8 mouse cellular contexts compared by ENCODE assay signal in the genomic region with DNA sequence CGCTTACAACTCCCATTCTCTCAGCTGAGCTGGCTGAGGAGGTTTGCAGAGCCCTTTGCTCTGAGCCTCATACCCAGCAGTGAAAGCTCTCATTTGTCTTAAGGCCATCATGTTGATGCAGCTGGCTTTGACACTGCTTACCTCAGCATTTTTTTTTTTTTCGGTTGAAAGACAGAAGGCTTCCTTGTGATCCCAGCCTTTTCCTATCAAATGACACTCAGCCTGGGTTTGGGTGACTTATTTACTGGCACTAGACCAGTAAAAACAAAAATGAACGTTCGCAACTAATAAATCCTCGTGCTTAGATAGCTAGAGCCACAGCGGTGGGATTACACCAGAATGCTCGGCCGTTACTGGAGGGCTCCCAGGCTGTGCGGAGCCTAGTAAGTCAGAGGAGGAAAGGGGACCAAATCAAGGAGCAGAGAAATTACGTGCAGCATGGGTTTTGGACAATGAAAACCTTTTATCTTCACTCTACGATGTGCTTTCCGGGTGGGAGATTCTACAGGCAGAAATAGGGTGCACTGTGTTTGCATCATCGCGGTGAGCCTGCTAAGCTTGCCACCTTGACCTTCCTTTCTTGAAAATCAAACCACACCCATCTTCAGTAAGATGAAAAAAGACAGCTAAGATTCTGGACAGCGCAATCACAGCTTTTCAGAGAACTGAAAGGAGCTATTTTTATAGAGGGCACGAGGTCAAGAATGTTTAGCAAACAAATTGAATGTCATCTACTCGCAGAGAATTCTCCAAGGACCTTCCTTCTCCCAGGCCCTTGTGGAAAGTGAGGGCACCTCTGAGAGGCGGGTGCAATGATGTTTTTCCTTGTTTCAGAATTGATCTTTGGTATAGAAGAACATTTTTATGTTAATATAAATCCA.
DNase-seq lines count a peak whose midpoint lies in the region; ATAC-seq and TF ChIP-seq lines count a peak whose summit lies in the region.

No protein-coding gene starts in this region.

- H3K9ac ChIP-seq in liver, embryonic 11.5 days (ENCODE audit: low read depth, low read length), result no peak overlapping the region
- no peak overlapping the region for H3K9ac ChIP-seq in intestine, postnatal 0 days (ENCODE audit: low read depth, low read length)
- H3K9ac ChIP-seq in lung, embryonic 16.5 days (ENCODE audit: low read length), result no peak overlapping the region
- no peak overlapping the region for H3K9ac ChIP-seq in stomach, embryonic 16.5 days (ENCODE audit: low read length)

- no peaks in the 10 kb centered on the region for H3K36me3 ChIP-seq in liver, embryonic 11.5 days (ENCODE audit: control insufficient read depth, insufficient read depth, low read length)
- H3K36me3 ChIP-seq in intestine, postnatal 0 days (ENCODE audit: control insufficient read depth, insufficient read depth), result no peaks in the 10 kb centered on the region
- no peaks in the 10 kb centered on the region for H3K36me3 ChIP-seq in lung, embryonic 16.5 days (ENCODE audit: control insufficient read depth, insufficient read depth, low read length)
- no peaks in the 10 kb centered on the region for H3K36me3 ChIP-seq in stomach, embryonic 16.5 days (ENCODE audit: control insufficient read depth, insufficient read depth, low read length)
- H3K36me3 ChIP-seq in thymus, adult 2 months (ENCODE audit: control insufficient read depth, insufficient read depth, low read length), result no peaks in the 10 kb centered on the region

- H3K4me2 ChIP-seq in liver, embryonic 11.5 days, result no peak overlapping the region
- H3K4me2 ChIP-seq in intestine, postnatal 0 days (replicated peaks; ENCODE audit: low read depth), result peak overlapping the region; percentile 18; the same call in 1 of the 2 replicates
- H3K4me2 ChIP-seq in lung, embryonic 16.5 days (ENCODE audit: low read depth, low read length), result peak overlapping the region; percentile 24; the same call in 1 of the 2 replicates
- H3K4me2 ChIP-seq in stomach, embryonic 16.5 days (ENCODE audit: low read depth, low read length), result no peak overlapping the region; the same call in 1 of the 2 replicates

- ATAC-seq in liver, embryonic 11.5 days (replicated peaks; ENCODE audit: low FRiP score), result no peak
- no peak for ATAC-seq in intestine, postnatal 0 days
- peak; percentile 96 for ATAC-seq in lung, embryonic 16.5 days (ENCODE audit: low read depth)
- peak; percentile 74 for ATAC-seq in stomach, embryonic 16.5 days (ENCODE audit: insufficient read depth, low FRiP score)

- H3K27me3 ChIP-seq in liver, embryonic 11.5 days (replicated peaks; ENCODE audit: control insufficient read depth, insufficient read depth, low read length), result no peaks in the 10 kb centered on the region
- H3K27me3 ChIP-seq in intestine, postnatal 0 days (replicated peaks; ENCODE audit: control insufficient read depth, insufficient read depth, low read length), result no peaks in the 10 kb centered on the region
- H3K27me3 ChIP-seq in lung, embryonic 16.5 days (ENCODE audit: control insufficient read depth, insufficient read depth, low read depth, low read length), result no peaks in the 10 kb centered on the region
- H3K27me3 ChIP-seq in stomach, embryonic 16.5 days (ENCODE audit: control insufficient read depth, insufficient read depth, low read length), result no peaks in the 10 kb centered on the region
- H3K27me3 ChIP-seq in thymus, adult 2 months (ENCODE audit: control insufficient read depth, insufficient read depth, low read length), result no peaks in the 10 kb centered on the region

- H3K27ac ChIP-seq in liver, embryonic 11.5 days (ENCODE audit: low read depth, low read length), result peak overlapping the region; percentile 6; the same call in 1 of the 2 replicates
- H3K27ac ChIP-seq in intestine, postnatal 0 days (ENCODE audit: low read depth, low read length), result no peak overlapping the region
- H3K27ac ChIP-seq in lung, embryonic 16.5 days (ENCODE audit: low read length), result peak overlapping the region; percentile 93
- peak overlapping the region; percentile 72 for H3K27ac ChIP-seq in stomach, embryonic 16.5 days (ENCODE audit: low read length)
- no peak overlapping the region for H3K27ac ChIP-seq in thymus, adult 2 months (ENCODE audit: control insufficient read depth, insufficient read depth, low read length)

- 45% methylated on average over 18 of the region's 18 CpGs for WGBS in liver, embryonic 11.5 days
- WGBS in intestine, postnatal 0 days, result 25% methylated on average over 18 of the region's 18 CpGs
- WGBS in lung, embryonic 16.5 days, result 10% methylated on average over 18 of the region's 18 CpGs
- 18% methylated on average over 18 of the region's 18 CpGs for WGBS in stomach, embryonic 16.5 days
- WGBS in thymus, adult 2 months, result 77% methylated on average over 18 of the region's 18 CpGs

- 0 out of 2 replicates have a peak, but pooled peaks cover 3% of the 10 kb centered on the region for H3K4me1 ChIP-seq in liver, embryonic 11.5 days (replicated peaks; ENCODE audit: control insufficient read depth, insufficient read depth, low read length)
- H3K4me1 ChIP-seq in intestine, postnatal 0 days (replicated peaks; ENCODE audit: control insufficient read depth, insufficient read depth, low read length), result no peaks in the 10 kb centered on the region
- peaks cover 22% of the 10 kb centered on the region for H3K4me1 ChIP-seq in lung, embryonic 16.5 days (replicated peaks; ENCODE audit: control insufficient read depth, insufficient read depth, low read length)
- H3K4me1 ChIP-seq in stomach, embryonic 16.5 days (ENCODE audit: control insufficient read depth, insufficient read depth, low read length), result peaks cover 15% of the 10 kb centered on the region
- no peaks in the 10 kb centered on the region for H3K4me1 ChIP-seq in thymus, adult 2 months (replicated peaks; ENCODE audit: control insufficient read depth, insufficient read depth, low read length)

- DNase-seq in liver, embryonic 11.5 days (ENCODE audit: low spot score), result no peak
- no peak for DNase-seq in liver
- peak; percentile 49 for DNase-seq in forelimb bud, embryonic 11.5 days (ENCODE audit: low read depth, low spot score)
- DNase-seq in frontal cortex, postnatal 36 days (ENCODE audit: low spot score in 2 of 2), result no peak
- no peak for DNase-seq in thymus, adult 2 months

- H3K4me3 ChIP-seq in liver, embryonic 11.5 days (ENCODE audit: low read depth, low read length), result no peak overlapping the region
- H3K4me3 ChIP-seq in intestine, postnatal 0 days (ENCODE audit: low read depth, low read length), result no peak overlapping the region
- no peak overlapping the region for H3K4me3 ChIP-seq in lung, embryonic 16.5 days (ENCODE audit: low read length)
- H3K4me3 ChIP-seq in stomach, embryonic 16.5 days (replicated peaks; ENCODE audit: low read length), result no peak overlapping the region
- H3K4me3 ChIP-seq in thymus, adult 2 months (ENCODE audit: control insufficient read depth, insufficient read depth, low read length), result no peak overlapping the region

- no peak for TF ChIP-seq CTCF in intestine, postnatal 0 days (IDR thresholded peaks at IDR 0.05; ENCODE audit: low read depth)
- no peak for TF ChIP-seq CTCF in thymus, adult 2 months (IDR thresholded peaks at IDR 0.05; ENCODE audit: borderline replicate concordance, control insufficient read depth, extremely low read depth, insufficient read depth, low read length, poor library complexity)

- TF ChIP-seq POLR2A in thymus, adult 2 months (IDR thresholded peaks at IDR 0.05; ENCODE audit: control insufficient read depth, extremely low read depth, insufficient read depth, low read length, poor library complexity), result no peak

- no peaks in the 10 kb centered on the region for H3K9me3 ChIP-seq in liver, embryonic 11.5 days (ENCODE audit: control insufficient read depth, low read length)
- H3K9me3 ChIP-seq in intestine, postnatal 0 days (ENCODE audit: control insufficient read depth), result no peaks in the 10 kb centered on the region
- no peaks in the 10 kb centered on the region for H3K9me3 ChIP-seq in lung, embryonic 16.5 days (ENCODE audit: control insufficient read depth, low read length)
- no peaks in the 10 kb centered on the region for H3K9me3 ChIP-seq in stomach, embryonic 16.5 days (replicated peaks; ENCODE audit: control insufficient read depth, low read length)

Comparison
In these comparisons a context has a peak if more than half of its experiments do, and no peak if none do; other contexts are left out.
1. ATAC-seq: peak in lung, embryonic 16.5 days (single experiment) and stomach, embryonic 16.5 days (single experiment); none in liver, embryonic 11.5 days (single experiment) and intestine, postnatal 0 days (single experiment).
2. H3K27ac ChIP-seq: peak in liver, embryonic 11.5 days (single experiment), lung, embryonic 16.5 days (single experiment) and stomach, embryonic 16.5 days (single experiment); none in intestine, postnatal 0 days (single experiment) and thymus, adult 2 months (single experiment).
3. H3K4me2 ChIP-seq: peak in intestine, postnatal 0 days (single experiment) and lung, embryonic 16.5 days (single experiment); none in liver, embryonic 11.5 days (single experiment) and stomach, embryonic 16.5 days (single experiment).